Mouse (Mus musculus) hindbrain, embryonic 12.5 days (tissue): ENCODE measurements around the gene Dcaf6. TPM values are rescaled to one million over a fixed set of nuclear protein-coding genes. Genes with fewer than 3 reads are reported as not detected.
A peak's percentile ranks its signal among the peaks of the same experiment; 100 is the strongest.

Experiments
- ATAC-seq: fragments of 200-750 bp; cut with Nextera tagmentation; 2 replicates; pipeline ENCODE4 v1.8.0; 2017; ENCODE audit warnings: moderate TSS enrichment; ENCODE audit not compliant: low FRiP score
- H3K27ac ChIP-seq: fragments of 300-500 bp; sonication (generic); 2 replicates; pipeline ENCODE4 v1.5.1; 2016; ENCODE audit warnings: mild to moderate bottlenecking
- H3K27me3 ChIP-seq: fragments of 300-500 bp; sonication (generic); 2 replicates; pipeline ENCODE4 v1.6.1; 2016; ENCODE audit warnings: mild to moderate bottlenecking
- H3K36me3 ChIP-seq: fragments of 300-500 bp; sonication (generic); 2 replicates; pipeline ENCODE4 v1.6.1; 2016; ENCODE audit warnings: mild to moderate bottlenecking
- H3K4me1 ChIP-seq: fragments of 300-500 bp; sonication (generic); 2 replicates; pipeline ENCODE4 v1.6.1; 2016
- H3K4me2 ChIP-seq: fragments of 300-500 bp; sonication (generic); replicated peaks from 2 replicates; pipeline ENCODE4 v1.6.1; 2016; ENCODE audit warnings: mild to moderate bottlenecking
- H3K4me3 ChIP-seq: fragments of 300-500 bp; sonication (generic); 2 replicates; pipeline ENCODE4 v1.5.1; 2016; ENCODE audit warnings: mild to moderate bottlenecking
- H3K9ac ChIP-seq: fragments of 300-500 bp; sonication (generic); 2 replicates; pipeline ENCODE4 v1.6.1; 2016; ENCODE audit warnings: mild to moderate bottlenecking, moderate library complexity
- H3K9me3 ChIP-seq: fragments of 300-500 bp; sonication (generic); replicated peaks from 2 replicates; pipeline ENCODE4 v1.6.1; 2016; ENCODE audit warnings: mild to moderate bottlenecking
- WGBS: fragments of 180-500 bp; shearing (Covaris S2); methylation state at CpG from one replicate; pipeline ENCODE4 v1.1.7; 2016; 5-methylcytosine and 5-hydroxymethylcytosine counted together
- polyA plus RNA-seq: library from polyadenylated mRNA; unstranded; fragments of >200 nt; fragmentation: Nextera tagmentation; extraction: Ambion mirVana; gene quantifications from 2 replicates; pipeline ENCODE4 v1.2.1, GENCODE M21; 2016

The Dcaf6 gene
- polyA plus RNA-seq, 1 experiment from 2014 or later: 12.9 TPM

- peak overlapping the region; percentile 93 for H3K4me3 ChIP-seq
- H3K4me1 ChIP-seq: peaks cover 7% of the 10 kb centered on the region
- no peaks in the 10 kb centered on the region for H3K36me3 ChIP-seq
- no peaks in the 10 kb centered on the region for H3K27me3 ChIP-seq
- ATAC-seq: peak; percentile 99
- WGBS: under 1% methylated on average over 41 of the region's 41 CpGs
- H3K9ac ChIP-seq: peak overlapping the region; percentile 70
- peak overlapping the region; percentile 92 for H3K4me2 ChIP-seq
- no peaks in the 10 kb centered on the region for H3K9me3 ChIP-seq
- H3K27ac ChIP-seq: peak overlapping the region; percentile 94
These were observed 614 bp upstream of the Dcaf6 start for GRCm38 (mm10) chr1:165460801-165461377.

GRCm38 (mm10) chr1:165459503-165460181 lies 633 bp downstream of the Dcaf6 start:
- Histone ChIP-seq H3K27me3 (no peaks in the 10 kb centered on the region), H3K27ac (peak overlapping the region; percentile 94), H3K4me3 (peak overlapping the region; percentile 93), H3K4me1 (peaks cover 7% of the 10 kb centered on the region), H3K9ac (peak overlapping the region; percentile 87), H3K9me3 (no peaks in the 10 kb centered on the region), H3K4me2 (peak overlapping the region; percentile 92), H3K36me3 (no peaks in the 10 kb centered on the region)
- under 1% methylated on average over 56 of the region's 60 CpGs for WGBS
- no peak for ATAC-seq

GRCm38 (mm10) chr1:165459041-165459502 lies 1.2 kb downstream of the Dcaf6 start:
- Histone ChIP-seq H3K36me3 (no peaks in the 10 kb centered on the region), H3K9ac (peak overlapping the region; percentile 87), H3K27ac (no peak overlapping the region), H3K4me2 (peak overlapping the region; percentile 92), H3K4me1 (peaks cover 7% of the 10 kb centered on the region), H3K27me3 (no peaks in the 10 kb centered on the region), H3K9me3 (no peaks in the 10 kb centered on the region), H3K4me3 (peak overlapping the region; percentile 93)
- no peak for ATAC-seq
- 20% methylated on average over 7 of the region's 7 CpGs for WGBS

GRCm38 (mm10) chr1:165441719-165442118 lies 18.6 kb downstream of the Dcaf6 start:
- no peak for ATAC-seq
- no peaks in the 10 kb centered on the region for H3K4me1 ChIP-seq
- H3K9ac ChIP-seq: no peak overlapping the region
- H3K27me3 ChIP-seq: no peaks in the 10 kb centered on the region
- H3K9me3 ChIP-seq: no peaks in the 10 kb centered on the region
- H3K4me2 ChIP-seq: no peak overlapping the region
- 80% methylated on average over 3 of the region's 3 CpGs for WGBS
- no peak overlapping the region for H3K4me3 ChIP-seq
- no peak overlapping the region for H3K27ac ChIP-seq
- H3K36me3 ChIP-seq: no peaks in the 10 kb centered on the region

- Histone ChIP-seq H3K9ac (no peak overlapping the region), H3K27ac (no peak overlapping the region), H3K36me3 (no peaks in the 10 kb centered on the region), H3K4me2 (no peak overlapping the region), H3K27me3 (no peaks in the 10 kb centered on the region), H3K4me3 (no peak overlapping the region), H3K9me3 (no peaks in the 10 kb centered on the region), H3K4me1 (no peaks in the 10 kb centered on the region)
- ATAC-seq: no peak
These were observed 19.1 kb downstream of the Dcaf6 start for GRCm38 (mm10) chr1:165441201-165441600.

- Histone ChIP-seq H3K9me3 (no peaks in the 10 kb centered on the region), H3K27me3 (no peaks in the 10 kb centered on the region), H3K36me3 (no peaks in the 10 kb centered on the region), H3K4me2 (no peak overlapping the region), H3K4me3 (no peak overlapping the region), H3K9ac (no peak overlapping the region), H3K4me1 (no peaks in the 10 kb centered on the region), H3K27ac (no peak overlapping the region)
- 74% methylated on average over 3 of the region's 3 CpGs for WGBS
- ATAC-seq: 0 out of 2 replicates have a peak, but pooled peaks have one; percentile 56
These were observed 19.5 kb downstream of the Dcaf6 start for GRCm38 (mm10) chr1:165440788-165441187.

- ATAC-seq: no peak
- no peak overlapping the region for H3K27ac ChIP-seq
- H3K36me3 ChIP-seq: no peaks in the 10 kb centered on the region
- H3K4me2 ChIP-seq: no peak overlapping the region
- no peaks in the 10 kb centered on the region for H3K4me1 ChIP-seq
- H3K27me3 ChIP-seq: no peaks in the 10 kb centered on the region
- no peak overlapping the region for H3K9ac ChIP-seq
- H3K4me3 ChIP-seq: no peak overlapping the region
- 93% methylated on average over 1 of the region's 1 CpGs for WGBS
- H3K9me3 ChIP-seq: no peaks in the 10 kb centered on the region
These were observed 21.8 kb downstream of the Dcaf6 start for GRCm38 (mm10) chr1:165438289-165439021.

- H3K4me1 ChIP-seq: no peaks in the 10 kb centered on the region
- H3K27me3 ChIP-seq: no peaks in the 10 kb centered on the region
- 94% methylated on average over 1 of the region's 1 CpGs for WGBS
- no peak overlapping the region for H3K4me2 ChIP-seq
- H3K36me3 ChIP-seq: no peaks in the 10 kb centered on the region
- no peak overlapping the region for H3K9ac ChIP-seq
- no peak overlapping the region for H3K4me3 ChIP-seq
- H3K9me3 ChIP-seq: no peaks in the 10 kb centered on the region
- no peak for ATAC-seq
- H3K27ac ChIP-seq: no peak overlapping the region
These were observed 27.4 kb downstream of the Dcaf6 start for GRCm38 (mm10) chr1:165432883-165433282.

- Histone ChIP-seq H3K9ac (no peak overlapping the region), H3K36me3 (no peaks in the 10 kb centered on the region), H3K27ac (no peak overlapping the region), H3K4me2 (no peak overlapping the region), H3K4me1 (no peaks in the 10 kb centered on the region), H3K27me3 (no peaks in the 10 kb centered on the region), H3K4me3 (no peak overlapping the region), H3K9me3 (no peaks in the 10 kb centered on the region)
- no peak for ATAC-seq
- 95% methylated on average over 2 of the region's 2 CpGs for WGBS
These were observed 34.0 kb downstream of the Dcaf6 start for GRCm38 (mm10) chr1:165426254-165426653.

- Histone ChIP-seq H3K4me3 (no peak overlapping the region), H3K9me3 (no peaks in the 10 kb centered on the region), H3K27ac (no peak overlapping the region), H3K9ac (no peak overlapping the region), H3K4me2 (no peak overlapping the region), H3K36me3 (0 out of 2 replicates have a peak, but pooled peaks cover 2% of the 10 kb centered on the region), H3K4me1 (no peaks in the 10 kb centered on the region), H3K27me3 (no peaks in the 10 kb centered on the region)
- 83% methylated on average over 7 of the region's 7 CpGs for WGBS
- ATAC-seq: no peak
These were observed 38.8 kb downstream of the Dcaf6 start for GRCm38 (mm10) chr1:165421357-165421915.

- Histone ChIP-seq H3K9me3 (no peaks in the 10 kb centered on the region), H3K36me3 (no peaks in the 10 kb centered on the region), H3K9ac (no peak overlapping the region), H3K27me3 (no peaks in the 10 kb centered on the region), H3K4me3 (no peak overlapping the region), H3K4me2 (no peak overlapping the region), H3K4me1 (no peaks in the 10 kb centered on the region), H3K27ac (no peak overlapping the region)
- 88% methylated on average over 2 of the region's 2 CpGs for WGBS
- ATAC-seq: no peak
These were observed 63.9 kb downstream of the Dcaf6 start for GRCm38 (mm10) chr1:165396401-165396805.

- no peaks in the 10 kb centered on the region for H3K9me3 ChIP-seq
- 95% methylated on average over 4 of the region's 4 CpGs for WGBS
- no peaks in the 10 kb centered on the region for H3K36me3 ChIP-seq
- no peak overlapping the region for H3K9ac ChIP-seq
- H3K27ac ChIP-seq: no peak overlapping the region
- H3K4me2 ChIP-seq: no peak overlapping the region
- ATAC-seq: no peak
- no peaks in the 10 kb centered on the region for H3K4me1 ChIP-seq
- no peaks in the 10 kb centered on the region for H3K27me3 ChIP-seq
- H3K4me3 ChIP-seq: no peak overlapping the region
These were observed 64.3 kb downstream of the Dcaf6 start for GRCm38 (mm10) chr1:165395940-165396339.
